ENCODE assay signal across 8 mouse cellular contexts in genomic region chr5:129908242-129908965, GRCm38 (mm10). TPM values are rescaled to one million over a fixed set of nuclear protein-coding genes. Genes with fewer than 3 reads are reported as not detected.
DNase-seq lines count a peak whose midpoint lies in the region; ATAC-seq lines count a peak whose summit lies in the region.

Nupr1l (plus strand) TSS chr5:129908540.

- H3K9me3 ChIP-seq in megakaryocyte, embryonic 14.5 days = no peaks in the 10 kb centered on the region

- ATAC-seq in inflammation-experienced regulatory T-cells, adult 6 months = peak; percentile 81

- H3K27me3 ChIP-seq in megakaryocyte, embryonic 14.5 days (replicated peaks) = no peaks in the 10 kb centered on the region

- H3K4me1 ChIP-seq in megakaryocyte, embryonic 14.5 days = peaks cover 37% of the 10 kb centered on the region

- DNase-seq in adrenal gland, adult 2 months = peak; percentile 94
- peak; percentile 97 for DNase-seq in embryo, embryonic 11 days
- peak; percentile 84 for DNase-seq in gastrocnemius, postnatal 25 days
- DNase-seq in left cerebral cortex, adult 9 months (ENCODE audit: low spot score in 2 of 2) = peak; percentile 64 to 89
- DNase-seq in right cerebral cortex, adult 2 months (ENCODE audit: low spot score in 2 of 2) = peak; percentile 88 to 93
- peak; percentile 71 for DNase-seq in urinary bladder, postnatal 10 days (ENCODE audit: low spot score)

- peak within 1 kb of the TSS; percentile 97 for H3K4me3 ChIP-seq in megakaryocyte, embryonic 14.5 days (replicated peaks)

- no peaks in the 10 kb centered on the region for H3K36me3 ChIP-seq in megakaryocyte, embryonic 14.5 days (replicated peaks; ENCODE audit: low read length)

RNA-seq across cellular contexts. Expression of gene Nupr1l, which starts in this region (rescaled TPM):
- 1 to 10 TPM; 2.8 to 4.4 TPM for total RNA-seq in adrenal gland, adult 2 months (2021)
- polyA plus RNA-seq in adrenal gland, adult 2 months (2012; rRNA removed) = 17.3 and 23.6 TPM in 2 replicates
- total RNA-seq in gastrocnemius, postnatal 25 days (2021) = 1 to 10 TPM in 1 of 2 experiments, not detected in 1; 1.2 TPM
- 1 to 10 TPM in 1 of 3 experiments, not detected in 2; 1.8 TPM for polyA plus RNA-seq in inflammation-experienced regulatory T-cells, adult 6 months (2017; shearing (Covaris generic))
- 2.4 TPM in 1 of 2 replicates, not detected in the other for polyA plus RNA-seq in megakaryocyte, embryonic 14.5 days (2012; ENCODE audit: insufficient read depth, low replicate concordance)

Comparison
In these comparisons a context has a peak if more than half of its experiments do, and no peak if none do; other contexts are left out.
1. Peak in every context shown above with its lines: DNase-seq, ATAC-seq and H3K4me3 ChIP-seq.